Mouse (Mus musculus) left cerebral cortex, adult 6 months (tissue): ENCODE results near the gene Sel1l3. TPM values are rescaled to one million over a fixed set of nuclear protein-coding genes. Genes with fewer than 3 reads are reported as not detected.

Experiments
- long read RNA-seq, 2 experiments: library from polyadenylated mRNA; unstranded; transcript quantifications; one replicate each; pipeline ENCODE4 v2.0.0; 2019 to 2020
- polyA plus RNA-seq: library from polyadenylated mRNA; unstranded; fragments of <200 nt; fragmentation: Nextera tagmentation; gene quantifications from 2 replicates; pipeline ENCODE4 v1.2.3, GENCODE M21; 2021

The Sel1l3 gene
- 6.6 and 7.7 TPM in 2 replicates for polyA plus RNA-seq
- long read RNA-seq, experiment 1, full-length matches to known transcripts, result 25 of 45 reads
- long read RNA-seq, experiment 1, partial matches to known transcripts, result 19 of 45 reads
- long read RNA-seq, experiment 1, other reads (novel, unspliced or antisense), result 1 of 45 reads
- long read RNA-seq, experiment 2, partial matches to known transcripts, result 16 of 16 reads
- long read RNA-seq, experiment 2, other reads (novel, unspliced or antisense), result 0 of 16 reads

GRCm38 (mm10) chr5:53213711-53214352 lies at the start of gene Sel1l3:
Gene Sel1l3 (minus strand): TSS chr5:53213927.

Other genes with a start within 250 kb of the Sel1l3 start
- 0.03 and 0.09 TPM in 2 replicates for gene Slc34a2, start 175.8 kb downstream of the Sel1l3 start, polyA plus RNA-seq
- 108 and 110 TPM in 2 replicates for gene Smim20, start 53.2 kb upstream of the Sel1l3 start, polyA plus RNA-seq